Mouse (Mus musculus) heart, adult 9 months (tissue): ENCODE data around the gene Leng8.
"Not testable (repeated sequence)": the region's sequence is repeated elsewhere in the genome, so short reads cannot be mapped to it uniquely, and the experiment has no call there.

Experiments
- DNase-seq, 2 experiments: peaks; one replicate each; pipeline ENCODE4 v3.0.0; 2022; ENCODE audit warnings: low spot score in 2 of 2

Leng8 gene

GRCm38 (mm10) chr7:4147371-4147770 is 10.5 kb downstream of the Leng8 start:
- DNase-seq: no peak

GRCm38 (mm10) chr7:4147836-4148235 is 11.0 kb downstream of the Leng8 start:
- DNase-seq: no peak

- DNase-seq: no peak
Observed at GRCm38 (mm10) chr7:4148341-4149208, 11.7 kb downstream of the Leng8 start.

GRCm38 (mm10) chr7:4149209-4150054 is 12.6 kb downstream of the Leng8 start:
- DNase-seq: peak; percentile 89 to 91

- peak; percentile 57 for DNase-seq
Observed at GRCm38 (mm10) chr7:4150059-4150541, 13.3 kb downstream of the Leng8 start, which contains the start of gene Leng9. TSS of gene Leng9 (minus strand) at chr7:4150374.

GRCm38 (mm10) chr7:4150811-4151221 is 14.0 kb downstream of the Leng8 start:
- peak; percentile 60 to 62 for DNase-seq

GRCm38 (mm10) chr7:4151241-4151640 is 14.4 kb downstream of the Leng8 start:
- DNase-seq: no peak

GRCm38 (mm10) chr7:4154356-4154755 is 17.5 kb downstream of the Leng8 start:
- DNase-seq: no peak

GRCm38 (mm10) chr7:4154976-4155375 is 18.1 kb downstream of the Leng8 start:
- no peak for DNase-seq

- DNase-seq: not testable (repeated sequence)
Observed at GRCm38 (mm10) chr7:4161596-4161995, 24.8 kb downstream of the Leng8 start.

- DNase-seq: peak; percentile 28 to 61
Observed at GRCm38 (mm10) chr7:4163571-4164072, 26.8 kb downstream of the Leng8 start.

GRCm38 (mm10) chr7:4164090-4164910 is 27.5 kb downstream of the Leng8 start, which contains the start of gene Cdc42ep5:
TSS of gene Cdc42ep5 (minus strand) at chr7:4164860.
- DNase-seq: peak; percentile 75 to 84

- no peak for DNase-seq
Observed at GRCm38 (mm10) chr7:4165286-4165685, 28.4 kb downstream of the Leng8 start.

- DNase-seq: no peak
Observed at GRCm38 (mm10) chr7:4167098-4167497, 30.3 kb downstream of the Leng8 start.

- no peak for DNase-seq
Observed at GRCm38 (mm10) chr7:4170193-4170938, 33.5 kb downstream of the Leng8 start.

GRCm38 (mm10) chr7:4178438-4178837 is 41.6 kb downstream of the Leng8 start:
- peak in 1 of 2 experiments; percentile 32 for DNase-seq
